Mouse (Mus musculus): ENCODE measurements around the gene Ghr. TPM values are rescaled to one million over a fixed set of nuclear protein-coding genes. Genes with fewer than 3 reads are reported as not detected.

The Ghr gene
- polyA plus RNA-seq, 1 experiment from 2014 or later = 96.4 TPM

DNA sequence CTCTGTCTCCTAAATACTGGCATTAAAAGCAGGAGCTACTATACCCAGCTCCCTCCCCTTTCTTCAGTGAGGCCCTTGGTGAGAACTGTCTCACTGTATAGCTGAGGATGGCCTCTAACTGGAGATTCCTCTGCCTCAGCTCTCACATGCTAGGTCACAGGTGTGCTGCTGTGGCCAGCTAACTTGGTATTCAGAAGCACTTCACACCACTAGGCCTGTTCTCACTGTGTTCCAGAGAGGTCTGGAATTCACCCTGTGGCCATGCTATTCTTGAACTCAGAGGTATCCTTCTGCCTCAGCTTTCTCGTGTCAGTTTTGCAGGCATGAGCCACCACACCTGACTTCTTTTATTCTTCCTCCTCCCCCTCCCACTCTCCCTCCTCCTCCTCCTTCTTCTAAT is 310.1 kb downstream of the Ghr start:
- 80% methylated on average over 1 of the region's 1 CpGs for WGBS

DNA sequence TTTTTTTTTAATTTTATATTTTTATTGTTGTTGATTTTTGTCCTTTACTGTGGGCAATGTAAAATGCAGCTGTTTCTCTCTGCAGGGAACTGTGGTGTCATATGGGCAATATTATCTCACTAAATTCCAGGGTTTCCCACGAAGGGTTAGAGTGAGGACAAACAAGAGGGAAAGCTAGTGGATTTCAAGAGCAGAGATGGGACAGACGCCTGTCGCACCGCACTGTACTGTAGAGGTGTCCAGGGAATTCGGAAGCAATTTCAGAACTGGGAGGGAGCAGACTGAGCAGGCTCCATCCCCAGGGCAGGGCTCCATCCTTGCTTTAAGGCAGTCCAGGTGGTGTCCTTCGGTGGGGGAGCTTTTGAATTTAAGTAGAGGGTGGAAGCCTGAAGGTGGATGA is 312.1 kb downstream of the Ghr start:
- TF ChIP-seq EP300 (IDR thresholded peaks at IDR 0.05) (no peak), CTCF (IDR thresholded peaks at IDR 0.05) (no peak)
- no peaks in the 10 kb centered on the region for H3K27me3 ChIP-seq (replicated peaks; ENCODE audit: insufficient read depth, low read length)
- H3K36me3 ChIP-seq (ENCODE audit: insufficient read depth, low read length) = peaks cover 8% of the 10 kb centered on the region; the same call in 1 of the 2 replicates
- peak overlapping the region; percentile 51 for H3K9ac ChIP-seq (replicated peaks; ENCODE audit: low read depth)
- H3K4me2 ChIP-seq (replicated peaks; ENCODE audit: low read depth, low read length) = peak overlapping the region; percentile 56
- H3K4me1 ChIP-seq (ENCODE audit: insufficient read depth, low read depth, low read length) = peaks cover 13% of the 10 kb centered on the region; the same call in 1 of the 2 replicates
- H3K4me3 ChIP-seq (ENCODE audit: low read depth, low read length) = peak overlapping the region; percentile 47
- H3K27ac ChIP-seq (ENCODE audit: low read length) = peak overlapping the region; percentile 94
- WGBS = 19% methylated on average over 6 of the region's 6 CpGs
- ATAC-seq (peak; percentile 53), DNase-seq (ENCODE audit: low spot score) (peak; percentile 43)
- H3K9me3 ChIP-seq (ENCODE audit: low read length) = no peaks in the 10 kb centered on the region

More for the DNA sequence above, 310.1 kb downstream of the Ghr start:
- H3K9me3 ChIP-seq (ENCODE audit: low read length) = no peaks in the 10 kb centered on the region
- peak overlapping the region; percentile 56 for H3K4me2 ChIP-seq (replicated peaks; ENCODE audit: low read depth, low read length)
- peaks cover 13% of the 10 kb centered on the region; the same call in 1 of the 2 replicates for H3K4me1 ChIP-seq (ENCODE audit: insufficient read depth, low read depth, low read length)
- H3K9ac ChIP-seq (replicated peaks; ENCODE audit: low read depth) = no peak overlapping the region; the same call in 1 of the 2 replicates
- ATAC-seq = no peak
- no peak for TF ChIP-seq EP300 (IDR thresholded peaks at IDR 0.05)
- no peak for TF ChIP-seq CTCF (IDR thresholded peaks at IDR 0.05)
- peaks cover 12% of the 10 kb centered on the region; the same call in 1 of the 2 replicates for H3K36me3 ChIP-seq (ENCODE audit: insufficient read depth, low read length)
- no peaks in the 10 kb centered on the region for H3K27me3 ChIP-seq (replicated peaks; ENCODE audit: insufficient read depth, low read length)
- no peak overlapping the region for H3K27ac ChIP-seq (ENCODE audit: low read length)
- DNase-seq (ENCODE audit: low spot score) = no peak
- H3K4me3 ChIP-seq (ENCODE audit: low read depth, low read length) = peak overlapping the region; percentile 47; the same call in 1 of the 2 replicates

DNA sequence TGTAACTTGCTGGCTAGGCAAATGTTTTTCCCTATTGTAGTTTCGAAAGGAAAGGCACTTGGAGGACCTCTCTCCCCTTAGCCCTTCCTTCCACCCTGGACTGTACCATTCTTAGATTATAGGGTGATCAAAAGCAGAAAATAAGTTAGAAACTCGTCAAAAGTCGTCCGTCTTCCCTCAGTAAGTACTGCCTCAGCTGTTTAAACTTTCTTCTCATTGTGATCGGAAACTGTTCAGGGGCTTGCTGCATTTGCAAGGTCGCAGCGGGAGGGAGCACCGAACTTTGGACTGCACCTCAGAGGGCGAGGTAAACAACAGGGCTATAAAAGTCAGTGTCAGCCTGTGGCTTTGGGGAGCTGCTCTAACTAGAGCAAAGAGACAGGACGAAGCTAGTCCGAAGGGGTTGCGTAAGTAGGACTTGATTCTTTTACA is 312.6 kb downstream of the Ghr start:
- peak; percentile 96 for ATAC-seq
- peak overlapping the region; percentile 56 for H3K4me2 ChIP-seq (replicated peaks; ENCODE audit: low read depth, low read length)
- peak overlapping the region; percentile 94 for H3K27ac ChIP-seq (ENCODE audit: low read length)
- 1% methylated on average over 12 of the region's 12 CpGs for WGBS
- H3K36me3 ChIP-seq (ENCODE audit: insufficient read depth, low read length) = peaks cover 3% of the 10 kb centered on the region; the same call in 1 of the 2 replicates
- no peaks in the 10 kb centered on the region for H3K27me3 ChIP-seq (replicated peaks; ENCODE audit: insufficient read depth, low read length)
- no peaks in the 10 kb centered on the region for H3K9me3 ChIP-seq (ENCODE audit: low read length)
- DNase-seq (ENCODE audit: low spot score) = peak; percentile 96
- peak overlapping the region; percentile 47 for H3K4me3 ChIP-seq (ENCODE audit: low read depth, low read length)
- TF ChIP-seq EP300 (IDR thresholded peaks at IDR 0.05) = peak; percentile 87
- TF ChIP-seq CTCF (IDR thresholded peaks at IDR 0.05) = no peak
- peak overlapping the region; percentile 51 for H3K9ac ChIP-seq (replicated peaks; ENCODE audit: low read depth)
- H3K4me1 ChIP-seq (ENCODE audit: insufficient read depth, low read depth, low read length) = peaks cover 13% of the 10 kb centered on the region; the same call in 1 of the 2 replicates

DNA sequence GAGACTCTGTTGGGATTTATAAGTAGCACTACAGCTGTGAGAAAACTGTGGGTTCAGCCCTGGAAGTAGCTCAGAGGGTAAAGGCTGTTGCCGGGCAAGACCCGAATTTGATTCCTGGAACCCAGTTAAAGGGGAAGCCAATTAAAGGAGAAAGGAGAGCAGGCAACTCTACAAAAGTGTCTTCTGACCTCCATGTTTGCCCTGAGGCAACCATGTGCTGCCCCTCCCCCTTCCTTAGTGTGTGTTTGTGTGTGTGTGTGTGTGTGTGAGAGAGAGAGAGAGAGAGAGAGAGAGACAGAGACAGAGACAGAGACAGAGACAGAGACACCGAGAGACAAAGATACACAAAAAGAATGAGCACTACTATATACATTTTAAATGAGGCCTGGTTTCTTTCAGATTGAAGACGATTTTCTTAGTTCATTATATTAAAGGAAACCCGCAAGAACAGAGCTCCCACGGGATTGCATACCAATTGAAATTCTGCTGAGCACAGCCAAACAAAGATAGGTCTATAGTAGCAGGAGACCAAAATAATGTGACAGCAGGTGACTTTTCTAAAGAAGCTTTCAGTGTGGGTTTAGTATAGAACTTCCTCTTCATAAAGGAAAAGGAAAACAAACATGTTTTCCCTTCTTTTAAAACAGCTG is 313.2 kb downstream of the Ghr start:
- 0 out of 2 replicates have a peak overlapping the region, but pooled peaks have one; percentile 51 for H3K9ac ChIP-seq (replicated peaks; ENCODE audit: low read depth)
- H3K27me3 ChIP-seq (replicated peaks; ENCODE audit: insufficient read depth, low read length) = no peaks in the 10 kb centered on the region
- TF ChIP-seq EP300 (IDR thresholded peaks at IDR 0.05) (no peak), CTCF (IDR thresholded peaks at IDR 0.05) (no peak)
- H3K4me2 ChIP-seq (replicated peaks; ENCODE audit: low read depth, low read length) = peak overlapping the region; percentile 56
- H3K9me3 ChIP-seq (ENCODE audit: low read length) = no peaks in the 10 kb centered on the region
- DNase-seq (ENCODE audit: low spot score) (peak; percentile 33), ATAC-seq (peak; percentile 37)
- 22% methylated on average over 6 of the region's 6 CpGs for WGBS
- H3K36me3 ChIP-seq (ENCODE audit: insufficient read depth, low read length) = no peaks in the 10 kb centered on the region
- H3K27ac ChIP-seq (ENCODE audit: low read length) = peak overlapping the region; percentile 94
- peak overlapping the region; percentile 47 for H3K4me3 ChIP-seq (ENCODE audit: low read depth, low read length)
- H3K4me1 ChIP-seq (ENCODE audit: insufficient read depth, low read depth, low read length) = peaks cover 13% of the 10 kb centered on the region; the same call in 1 of the 2 replicates

DNA sequence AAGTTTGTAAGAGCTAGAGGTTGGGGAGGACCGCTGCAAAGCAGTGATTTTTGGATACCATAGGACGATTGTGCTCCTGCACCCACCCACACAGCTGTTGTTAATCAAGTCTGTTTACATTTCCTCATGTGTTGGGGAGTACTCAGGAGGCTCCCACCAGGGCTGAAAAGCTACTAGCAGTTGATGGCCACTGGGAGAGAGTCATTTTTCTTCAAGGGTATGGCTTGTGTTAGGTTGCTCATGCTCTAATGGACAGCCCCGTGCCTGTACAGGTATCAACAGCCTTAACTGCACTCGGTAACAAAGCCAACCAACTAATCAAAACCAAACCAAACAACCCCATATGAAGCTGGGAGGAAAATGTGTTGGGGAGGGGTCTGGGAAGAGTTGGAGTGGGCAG is 313.8 kb downstream of the Ghr start:
- TF ChIP-seq EP300 (IDR thresholded peaks at IDR 0.05) = no peak
- no peak for TF ChIP-seq CTCF (IDR thresholded peaks at IDR 0.05)
- Histone ChIP-seq H3K9me3 (ENCODE audit: low read length) (no peaks in the 10 kb centered on the region), H3K4me3 (ENCODE audit: low read depth, low read length) (no peak overlapping the region), H3K36me3 (ENCODE audit: insufficient read depth, low read length) (no peaks in the 10 kb centered on the region), H3K4me1 (ENCODE audit: insufficient read depth, low read depth, low read length) (peaks cover 13% of the 10 kb centered on the region; the same call in 1 of the 2 replicates), H3K27me3 (replicated peaks; ENCODE audit: insufficient read depth, low read length) (no peaks in the 10 kb centered on the region), H3K9ac (replicated peaks; ENCODE audit: low read depth) (no peak overlapping the region), H3K27ac (ENCODE audit: low read length) (peak overlapping the region; percentile 94), H3K4me2 (replicated peaks; ENCODE audit: low read depth, low read length) (no peak overlapping the region)
- no peak for ATAC-seq
- 60% methylated on average over 4 of the region's 4 CpGs for WGBS
- DNase-seq (ENCODE audit: low spot score) = no peak

DNA sequence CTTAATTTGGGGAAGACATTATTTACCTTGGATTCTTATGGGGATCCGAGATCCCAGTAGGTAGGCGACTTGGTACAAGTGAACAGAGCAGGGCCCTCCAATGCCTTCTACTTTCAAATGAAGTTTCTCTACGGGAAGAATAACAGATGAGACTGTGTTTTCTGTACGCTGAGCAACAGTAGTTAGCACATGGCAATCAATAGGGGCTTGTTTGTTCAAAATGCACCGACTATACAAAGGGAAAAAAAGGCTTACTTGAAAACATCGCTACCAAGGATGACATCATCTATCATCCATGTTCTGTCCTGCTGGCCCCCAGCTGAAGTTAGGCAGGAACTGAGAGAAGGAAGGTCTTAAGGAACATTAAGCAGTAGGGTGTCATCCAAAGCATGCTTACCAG is 315.0 kb downstream of the Ghr start, which contains the start of gene Selenop:
Gene Selenop (plus strand): TSS at position 301 of the 400 bp plus-strand sequence.
- Histone ChIP-seq H3K4me1 (ENCODE audit: insufficient read depth, low read depth, low read length) (peaks cover 12% of the 10 kb centered on the region; the same call in 1 of the 2 replicates), H3K36me3 (ENCODE audit: insufficient read depth, low read length) (no peaks in the 10 kb centered on the region), H3K27me3 (replicated peaks; ENCODE audit: insufficient read depth, low read length) (no peaks in the 10 kb centered on the region), H3K4me3 (ENCODE audit: low read depth, low read length) (no peak within 1 kb of the TSS), H3K4me2 (replicated peaks; ENCODE audit: low read depth, low read length) (no peak within 1 kb of the TSS), H3K9me3 (ENCODE audit: low read length) (no peaks in the 10 kb centered on the region), H3K9ac (replicated peaks; ENCODE audit: low read depth) (no peak within 1 kb of the TSS), H3K27ac (ENCODE audit: low read length) (peak within 1 kb of the TSS; percentile 94; the same call in 1 of the 2 replicates)
- DNase-seq (ENCODE audit: low spot score) = no peak
- WGBS = 90% methylated on average over 6 of the region's 6 CpGs
- ATAC-seq = no peak
- TF ChIP-seq CTCF (IDR thresholded peaks at IDR 0.05) = no peak
- TF ChIP-seq EP300 (IDR thresholded peaks at IDR 0.05) = no peak

All from lung, postnatal 0 days (tissue).